Mouse (Mus musculus): ENCODE data around the gene Dnajc11. TPM values are rescaled to one million over a fixed set of nuclear protein-coding genes. Genes with fewer than 3 reads are reported as not detected.

Gene Dnajc11
- polyA plus RNA-seq (2017; shearing (Covaris generic)) = 44.9 TPM

DNA sequence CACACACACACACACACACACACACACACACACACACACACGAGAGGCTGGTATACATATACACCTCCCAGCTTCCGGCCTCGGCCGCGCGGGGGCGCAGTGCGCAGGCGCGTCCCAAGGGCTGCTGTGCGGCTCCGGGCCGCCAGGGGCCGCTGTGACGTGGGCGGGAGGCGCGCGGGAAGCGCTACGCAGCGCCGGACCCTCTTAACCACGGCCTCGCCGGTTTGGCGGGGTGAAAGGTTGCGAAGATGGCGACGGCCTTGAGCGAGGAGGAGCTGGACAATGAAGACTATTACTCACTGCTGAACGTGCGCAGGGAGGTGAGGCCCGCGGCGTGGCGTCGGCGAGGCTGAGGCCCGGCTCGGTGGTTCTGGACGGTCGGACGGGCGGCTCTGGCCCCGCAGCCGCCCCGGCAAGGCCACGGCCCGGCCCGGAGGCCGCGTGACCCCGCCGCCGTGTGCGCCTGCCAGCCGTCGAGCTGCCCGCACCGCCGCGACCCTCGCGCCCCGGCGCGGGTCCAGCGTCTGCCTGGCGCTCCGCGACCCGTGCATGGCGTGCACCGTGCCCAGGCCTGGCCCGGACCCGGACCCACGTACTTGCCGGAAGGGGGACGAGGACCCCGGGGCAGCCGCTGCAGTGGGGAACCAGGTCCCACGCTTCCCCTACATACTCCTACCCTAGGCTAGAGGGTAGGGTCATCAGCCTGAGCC lies at the start of gene Dnajc11:
TSS of gene Dnajc11 (plus strand) at position 187 of the 710 bp plus-strand sequence.

DNA sequence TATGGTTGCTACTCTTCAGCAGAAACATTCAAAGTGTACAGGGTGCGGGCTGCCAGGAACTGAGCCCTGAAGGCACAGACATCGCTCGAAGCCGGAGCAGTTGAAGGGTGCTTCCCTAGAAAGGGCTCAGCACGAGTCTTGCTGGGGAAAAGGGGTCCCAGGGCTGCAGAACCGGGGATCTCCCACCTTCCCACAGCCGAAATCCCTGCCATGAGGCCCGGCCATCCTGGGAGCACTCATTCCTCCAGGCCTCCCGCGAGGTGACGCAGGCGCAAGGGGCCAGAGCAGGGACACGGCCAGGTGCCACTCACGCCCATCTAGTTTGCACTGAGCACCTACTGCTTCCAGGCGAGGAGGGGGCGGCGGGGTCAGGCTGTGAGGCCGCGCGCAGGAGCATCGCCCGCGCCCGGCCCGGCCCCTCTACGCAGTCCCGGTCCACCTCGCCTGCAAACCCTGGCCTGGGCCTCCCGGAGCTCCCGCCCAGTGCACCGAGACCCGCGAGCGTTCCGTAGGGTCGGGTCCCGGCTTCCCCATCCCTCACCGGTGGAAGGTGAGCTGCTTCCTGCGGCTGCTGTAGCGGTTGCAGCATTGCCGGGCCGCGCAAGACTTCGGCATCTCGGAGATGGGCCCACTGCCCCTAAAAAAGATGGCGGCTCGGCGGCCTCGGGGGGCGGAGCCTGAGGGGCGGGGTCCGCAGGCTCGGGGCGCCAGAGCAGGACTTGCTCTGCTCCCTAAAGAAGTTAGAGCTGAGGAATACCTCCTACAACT lies 55.0 kb downstream of the Dnajc11 start, which contains the start of gene Thap3:
TSS of gene Thap3 (minus strand) at position 656 of the 768 bp plus-strand sequence.

GRCm38 (mm10) chr4:151996173-151996950 lies 62.9 kb downstream of the Dnajc11 start, which contains the start of gene Phf13:
Phf13 (minus strand) TSS chr4:151996258.

DNA sequence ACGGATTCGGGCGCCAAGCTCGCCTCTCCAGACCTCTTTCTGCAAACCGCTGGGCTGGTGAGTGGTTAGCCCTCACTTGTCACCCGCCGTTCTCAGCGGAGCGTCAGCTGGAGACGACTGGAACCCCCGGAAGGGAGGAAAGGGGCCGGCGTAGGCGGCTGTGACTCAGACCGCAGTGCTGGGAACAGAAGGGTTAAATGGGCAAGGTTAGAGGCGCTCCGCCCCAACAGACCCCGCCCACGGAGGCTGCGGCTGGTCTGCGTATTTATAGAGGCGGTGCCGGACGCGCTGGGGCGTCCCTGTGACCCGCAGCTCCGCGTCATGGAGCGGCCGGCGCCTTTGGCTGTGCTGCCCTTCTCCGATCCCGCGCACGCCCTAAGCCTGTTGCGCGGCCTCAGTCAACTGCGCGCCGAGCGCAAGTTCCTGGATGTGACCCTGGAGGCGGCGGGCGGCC lies 75.2 kb downstream of the Dnajc11 start, which contains the start of gene Klhl21:
TSS of gene Klhl21 (plus strand) at position 182 of the 454 bp plus-strand sequence.

GRCm38 (mm10) chr4:152027524-152027923 lies 94.0 kb downstream of the Dnajc11 start, which contains the start of gene Zbtb48:
Zbtb48 (minus strand) TSS chr4:152027671.

Other genes with a start within 250 kb of the Dnajc11 start
- gene Camta1, start 71.8 kb upstream of the Dnajc11 start, polyA plus RNA-seq (2017; shearing (Covaris generic)) = 41.7 TPM
- gene Thap3, start 55.3 kb downstream of the Dnajc11 start, polyA plus RNA-seq (2017; shearing (Covaris generic)) = 80.1 TPM
- gene Phf13, start 62.6 kb downstream of the Dnajc11 start, polyA plus RNA-seq (2017; shearing (Covaris generic)) = 64.0 TPM
- gene Klhl21, start 75.1 kb downstream of the Dnajc11 start, polyA plus RNA-seq (2017; shearing (Covaris generic)) = 56.3 TPM
- gene Zbtb48, start 94.0 kb downstream of the Dnajc11 start, polyA plus RNA-seq (2017; shearing (Covaris generic)) = 32.4 TPM
- gene Tas1r1, start 104.9 kb downstream of the Dnajc11 start, polyA plus RNA-seq (2017; shearing (Covaris generic)) = not detected
- 47.1 TPM for gene Nol9, start 105.6 kb downstream of the Dnajc11 start, polyA plus RNA-seq (2017; shearing (Covaris generic))
- 1.5 TPM for gene Plekhg5, start 138.8 kb downstream of the Dnajc11 start, polyA plus RNA-seq (2017; shearing (Covaris generic))
- gene Tnfrsf25, start 182.2 kb downstream of the Dnajc11 start, polyA plus RNA-seq (2017; shearing (Covaris generic)) = 72.7 TPM
- gene Espn, start 218.7 kb downstream of the Dnajc11 start, polyA plus RNA-seq (2017; shearing (Covaris generic)) = 9.3 TPM
- not detected for gene Hes2, start 225.2 kb downstream of the Dnajc11 start, polyA plus RNA-seq (2017; shearing (Covaris generic))
- gene Acot7, start 244.4 kb downstream of the Dnajc11 start, polyA plus RNA-seq (2017; shearing (Covaris generic)) = 6.2 TPM

Measured in naive thymus-derived CD4-positive, alpha-beta T cell, adult 5 months (primary cell).